Mouse (Mus musculus): ENCODE results near the gene Pnma3.
"Not testable (repeated sequence)": the region's sequence is repeated elsewhere in the genome, so short reads cannot be mapped to it uniquely, and the experiment has no call there.

- not testable (repeated sequence) for TF ChIP-seq CTCF (IDR thresholded peaks at IDR 0.05; ENCODE audit: control insufficient read depth, insufficient read depth, insufficient read length); MYOD1 (IDR thresholded peaks at IDR 0.05; ENCODE audit: control insufficient read depth, insufficient read length, low read depth)
Measured at GRCm38 (mm10) chrX:73096941-73097508, 32.4 kb downstream of the Pnma3 start, which contains the start of gene Xlr3a.
